Mouse (Mus musculus) cortical plate, adult 2 months (tissue): ENCODE measurements around the gene Rarg. TPM values are rescaled to one million over a fixed set of nuclear protein-coding genes. Genes with fewer than 3 reads are reported as not detected.

Experiments used
- H3K27ac ChIP-seq: fragments of 200-500 bp; 2 replicates; pipeline ENCODE4 v1.5.1; 2012; ENCODE audit warnings: low read length, control low read depth, inconsistent platforms; ENCODE audit not compliant: insufficient read depth
- H3K4me1 ChIP-seq: fragments of 200-500 bp; 2 replicates; pipeline ENCODE4 v1.6.1; 2011; ENCODE audit warnings: low read length; ENCODE audit not compliant: control insufficient read depth, insufficient read depth
- H3K4me3 ChIP-seq: fragments of 200-500 bp; 2 replicates; pipeline ENCODE4 v1.5.1; 2011; ENCODE audit warnings: mild to moderate bottlenecking, low read length, control low read depth; ENCODE audit not compliant: insufficient read depth
- CTCF ChIP-seq: fragments of 200-500 bp; IDR thresholded peaks from 2 replicates; pipeline ENCODE4 v1.5.1; 2011; ENCODE audit warnings: mild to moderate bottlenecking, control low read depth, low read length; ENCODE audit not compliant: insufficient read depth; ENCODE audit errors: extremely low read depth
- POLR2A ChIP-seq: fragments of 200-500 bp; IDR thresholded peaks from 2 replicates; pipeline ENCODE4 v1.6.1; 2011; ENCODE audit warnings: mild to moderate bottlenecking, low read length, control low read depth; ENCODE audit not compliant: insufficient read depth; ENCODE audit errors: extremely low read depth
- polyA plus RNA-seq: library from polyadenylated mRNA; depleted of rRNA; stranded (reverse); fragments of >200 nt; gene quantifications from 2 replicates; pipeline ENCODE4 v1.2.3, GENCODE M21; 2012

Rarg gene
- polyA plus RNA-seq, 1 experiment = 12.3 TPM

DNA sequence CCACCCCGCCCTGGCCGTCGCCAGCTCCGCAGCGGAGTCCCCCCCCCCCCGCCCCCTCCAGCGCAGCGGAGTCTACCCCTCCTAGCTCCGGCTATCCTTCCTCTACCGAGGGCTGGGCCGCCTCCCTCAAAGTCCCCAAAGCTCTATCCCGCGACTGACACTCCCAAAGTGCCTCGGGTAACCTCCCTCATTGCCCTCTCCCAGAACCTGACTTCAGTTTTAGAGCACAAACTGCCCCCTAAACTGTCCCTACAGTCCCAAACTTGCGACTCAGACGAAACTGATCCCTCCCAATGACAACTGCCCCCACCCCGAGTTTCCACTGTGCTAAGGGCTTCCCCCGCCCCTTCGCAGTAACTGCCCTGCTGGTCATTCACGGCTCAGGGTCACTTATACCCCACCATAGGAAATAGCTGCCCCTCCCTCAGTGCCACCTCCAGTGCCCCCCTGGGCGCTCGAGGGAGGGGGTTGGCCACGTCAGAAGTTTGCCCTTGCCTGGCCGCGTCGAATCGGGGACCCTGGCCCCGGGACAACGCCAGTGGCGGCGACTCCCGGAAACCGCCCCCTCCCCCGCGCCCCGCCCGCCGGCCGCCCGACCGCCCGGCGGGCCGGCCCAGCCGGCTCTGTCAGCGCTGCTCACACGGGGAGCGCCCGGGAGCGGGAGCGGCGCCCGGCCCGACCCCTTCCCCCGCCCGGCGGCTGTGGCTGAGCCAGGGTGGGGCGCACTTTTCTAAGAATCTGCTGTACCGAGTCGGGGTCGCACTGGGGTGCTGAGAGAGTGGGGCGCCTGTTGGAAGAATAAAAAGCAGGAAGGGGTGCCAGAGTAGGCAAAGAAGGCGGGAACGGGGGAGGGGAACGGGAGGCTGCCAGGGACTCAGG, 9.8 kb downstream of the Rarg start:
- Histone ChIP-seq H3K27ac (peak overlapping the region; percentile 89), H3K4me1 (no peaks in the 10 kb centered on the region), H3K4me3 (peak overlapping the region; percentile 49)
- TF ChIP-seq POLR2A = no peak
- no peak for TF ChIP-seq CTCF

DNA sequence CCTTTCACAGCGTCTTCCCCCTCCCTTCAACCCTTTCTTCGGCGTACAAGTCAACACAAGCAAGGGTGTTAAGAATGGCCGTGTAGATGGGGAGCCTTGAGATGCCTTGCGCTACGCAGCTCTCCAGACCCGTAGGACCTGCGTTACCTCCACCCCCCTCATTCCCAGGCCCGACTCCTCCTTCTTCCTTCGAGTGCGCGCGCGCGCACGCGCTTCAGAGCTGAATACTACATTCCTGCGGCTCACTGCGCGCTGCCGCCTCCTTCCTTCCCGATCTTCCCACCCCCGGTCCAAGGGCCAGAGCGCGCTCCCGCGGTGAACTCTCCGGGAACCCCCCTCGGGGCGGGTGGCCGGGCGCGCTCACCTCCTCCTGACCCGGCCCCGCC, 10.5 kb downstream of the Rarg start:
- Histone ChIP-seq H3K27ac (peak overlapping the region; percentile 53), H3K4me1 (no peaks in the 10 kb centered on the region), H3K4me3 (peak overlapping the region; percentile 49)
- TF ChIP-seq POLR2A = peak; percentile 89
- no peak for TF ChIP-seq CTCF

DNA sequence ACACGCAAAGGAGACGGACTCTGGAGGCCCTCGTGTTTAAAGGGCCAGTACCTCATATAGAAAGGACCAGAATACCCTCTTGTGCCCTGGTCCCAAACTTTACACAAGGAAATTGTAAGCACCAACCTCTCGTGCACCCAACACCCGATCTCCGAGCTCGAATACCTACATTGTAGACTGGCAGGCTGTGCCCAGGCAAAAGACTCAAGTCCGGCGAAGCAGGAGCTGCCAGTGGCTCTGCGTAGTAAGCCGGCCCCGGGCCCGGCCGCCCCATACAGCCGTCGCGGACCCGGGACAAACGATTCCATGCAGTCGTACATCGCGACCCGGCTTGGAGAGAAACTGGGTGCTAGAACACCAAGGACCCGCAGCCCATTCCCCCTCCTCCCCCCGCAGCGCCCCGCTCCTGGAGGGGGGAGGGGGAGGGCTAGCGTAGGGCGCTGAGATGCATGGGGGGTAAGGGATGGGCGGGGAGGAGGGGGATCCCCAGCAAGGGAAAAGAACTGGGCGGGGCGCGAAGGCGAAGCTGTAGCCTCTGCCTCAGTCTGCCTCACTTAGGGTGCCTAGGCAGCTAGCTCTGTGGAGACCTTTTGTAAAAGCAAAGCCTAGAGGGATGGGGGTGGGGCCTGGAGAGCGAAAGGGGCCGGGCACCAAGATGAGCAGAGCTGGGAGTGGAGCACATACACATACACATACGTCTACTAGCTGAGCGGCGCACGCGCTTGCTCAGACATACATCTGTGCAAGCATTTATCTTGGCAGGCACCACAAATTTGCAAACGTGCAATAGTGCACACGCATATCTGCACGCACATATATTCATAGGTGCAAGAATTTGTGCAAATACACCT, 11.2 kb downstream of the Rarg start:
- peak overlapping the region; percentile 53 for H3K27ac ChIP-seq
- H3K4me3 ChIP-seq = peak overlapping the region; percentile 49
- H3K4me1 ChIP-seq = no peaks in the 10 kb centered on the region
- TF ChIP-seq POLR2A = peak; percentile 66; the same call in 1 of the 2 replicates
- TF ChIP-seq CTCF = no peak

DNA sequence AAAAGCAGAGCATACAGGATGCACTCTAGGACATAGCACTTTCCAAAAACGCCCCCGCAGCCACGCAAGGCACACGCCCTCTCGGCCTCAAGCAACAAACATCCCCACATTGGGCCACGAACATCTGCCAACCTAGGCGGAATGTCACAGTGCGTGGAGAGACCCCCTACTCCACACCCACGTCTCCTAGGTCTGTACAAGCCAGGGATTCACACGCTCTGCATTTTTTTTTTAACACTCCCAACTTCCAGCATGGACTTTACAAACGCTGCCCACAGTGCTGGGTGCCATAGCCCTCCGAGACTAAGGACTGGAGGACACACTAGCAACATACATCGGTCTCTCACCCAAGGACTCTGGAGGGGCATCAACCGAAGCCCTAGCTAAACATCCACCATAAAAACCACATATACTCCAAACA, 11.8 kb downstream of the Rarg start:
- TF ChIP-seq CTCF (no peak), POLR2A (no peak)
- no peaks in the 10 kb centered on the region for H3K4me1 ChIP-seq
- H3K27ac ChIP-seq = peak overlapping the region; percentile 14; the same call in 1 of the 2 replicates
- H3K4me3 ChIP-seq = peak overlapping the region; percentile 49

DNA sequence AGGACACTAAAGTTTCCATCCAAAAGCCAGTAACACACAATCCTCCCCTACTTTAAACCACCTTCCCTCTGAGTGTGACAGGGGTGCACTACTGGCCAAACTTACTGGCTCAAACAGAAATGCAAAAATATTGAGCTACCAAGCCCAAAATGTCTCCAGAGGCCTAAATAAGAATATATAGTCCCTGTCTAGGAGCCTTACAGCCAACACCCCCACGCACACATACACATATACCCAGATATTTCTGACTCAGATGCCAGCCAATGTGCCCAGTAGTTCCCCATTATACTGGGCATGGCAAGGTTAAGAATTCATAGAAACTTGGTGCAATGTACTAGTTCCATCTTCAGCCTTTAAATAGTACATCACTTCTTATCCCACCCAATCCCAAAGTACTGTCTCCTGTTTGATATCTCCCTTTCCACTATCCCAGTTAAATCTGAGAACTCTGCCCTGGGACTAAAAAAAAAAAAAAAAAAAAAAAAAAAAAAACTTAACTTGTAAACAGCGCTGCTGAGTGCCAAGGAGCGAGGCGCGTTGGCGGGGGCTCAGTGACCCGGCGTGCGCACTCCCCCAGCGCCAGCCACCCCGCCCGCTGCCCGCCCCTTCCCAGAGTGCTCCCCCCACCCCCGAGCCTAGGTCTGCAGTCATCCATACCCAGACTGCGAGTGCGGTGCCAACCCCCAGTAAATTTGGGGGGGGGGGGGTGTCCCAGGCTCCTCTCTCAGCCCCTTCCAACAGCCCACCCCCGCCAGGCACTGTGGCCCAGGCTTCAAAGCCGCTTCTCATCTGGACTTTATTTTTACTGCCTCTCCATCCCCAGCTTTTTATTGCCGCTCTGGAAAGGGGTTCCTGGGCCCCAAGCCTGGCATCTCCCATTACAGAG, 12.8 kb downstream of the Rarg start:
- TF ChIP-seq CTCF (no peak), POLR2A (no peak)
- no peaks in the 10 kb centered on the region for H3K4me1 ChIP-seq
- peak overlapping the region; percentile 49; the same call in 1 of the 2 replicates for H3K4me3 ChIP-seq
- H3K27ac ChIP-seq = 0 out of 2 replicates have a peak overlapping the region, but pooled peaks have one; percentile 49

DNA sequence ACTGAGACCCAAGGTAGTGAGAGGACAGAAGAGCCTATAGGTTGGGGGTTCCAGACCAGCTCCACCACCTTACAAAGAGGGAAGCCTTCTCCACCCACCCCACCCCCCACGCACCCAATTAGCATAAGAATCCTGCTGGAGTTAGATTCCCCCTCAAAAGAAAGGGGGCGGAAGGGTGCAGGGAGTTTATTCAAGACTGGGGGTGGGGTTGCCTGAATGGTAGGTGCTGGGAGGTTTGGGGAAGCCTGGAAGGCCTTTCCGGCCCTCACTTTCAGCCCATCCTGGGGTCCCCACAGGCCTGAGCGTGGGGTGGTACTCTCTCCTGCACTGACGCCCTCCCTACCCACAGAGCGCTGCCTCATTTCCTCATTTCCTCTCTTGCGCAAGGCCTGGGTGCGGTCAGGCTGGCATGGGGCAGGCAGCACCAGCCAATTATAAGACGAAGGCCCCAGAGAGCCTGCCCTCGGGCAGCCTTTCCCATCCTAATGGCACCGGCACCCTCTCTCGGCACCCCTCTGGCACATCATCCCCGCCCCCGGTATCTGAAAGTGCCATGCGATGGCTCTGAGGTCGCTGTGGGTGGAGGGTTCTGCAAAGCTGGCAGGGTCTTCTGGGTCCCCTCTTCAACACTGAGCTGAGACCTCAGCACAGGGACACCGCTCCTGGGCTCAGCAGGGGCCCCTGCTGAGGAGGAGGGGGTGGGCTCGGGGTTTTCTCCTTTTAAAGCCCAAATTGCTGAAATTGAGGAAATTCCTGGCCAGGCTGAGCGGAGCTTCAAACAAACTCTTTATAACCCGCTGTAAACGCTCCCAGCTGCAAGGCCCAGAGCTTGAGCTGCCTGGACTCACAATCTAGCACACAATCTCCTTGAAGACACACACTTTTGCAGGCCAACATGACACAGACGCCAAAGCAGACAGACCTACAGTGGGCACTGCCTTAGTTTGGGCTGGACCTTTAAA, 13.8 kb downstream of the Rarg start:
- TF ChIP-seq CTCF (no peak), POLR2A (no peak)
- no peaks in the 10 kb centered on the region for H3K4me1 ChIP-seq
- H3K4me3 ChIP-seq = no peak overlapping the region
- H3K27ac ChIP-seq = peak overlapping the region; percentile 57

DNA sequence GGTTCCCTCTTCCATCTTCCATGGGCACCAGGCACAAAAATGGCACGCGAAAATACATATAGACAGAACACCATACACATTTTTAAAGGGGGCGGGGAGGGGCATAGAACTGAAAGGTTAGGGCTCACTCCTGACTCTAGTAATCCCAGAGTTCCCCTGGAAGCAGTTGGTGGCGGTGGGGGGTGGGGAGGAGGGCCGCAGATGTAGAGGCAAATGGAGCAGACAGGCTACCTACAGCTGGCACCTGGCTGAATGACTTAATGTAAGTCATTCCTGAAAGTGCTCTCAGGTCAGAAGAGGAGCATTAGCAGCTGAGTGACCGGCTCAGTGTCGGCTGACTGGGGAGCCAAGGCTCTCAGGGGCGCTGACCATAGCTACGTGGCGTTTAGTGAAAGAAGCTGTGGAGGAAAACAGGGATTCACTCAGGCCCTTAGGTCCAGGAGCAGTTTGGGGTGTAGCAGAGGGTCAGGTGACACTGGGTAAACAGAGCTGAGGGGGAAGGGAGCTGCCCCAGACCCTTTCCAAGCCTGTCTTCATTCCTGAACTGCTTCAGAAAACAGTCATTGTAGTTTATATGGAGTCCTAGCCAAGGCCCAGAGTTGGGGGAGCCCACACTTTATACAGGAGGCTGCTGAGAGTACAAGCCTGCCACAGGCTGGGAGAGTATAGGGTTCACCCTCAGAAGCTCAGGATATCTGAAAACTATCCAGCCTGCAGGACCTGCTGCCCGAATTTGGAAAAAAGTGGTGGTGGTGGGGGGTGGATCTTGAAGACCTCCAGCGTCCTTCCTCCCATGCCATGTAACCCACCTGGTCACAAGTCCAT, 14.7 kb downstream of the Rarg start:
- no peak overlapping the region for H3K4me3 ChIP-seq
- no peaks in the 10 kb centered on the region for H3K4me1 ChIP-seq
- no peak for TF ChIP-seq POLR2A
- no peak for TF ChIP-seq CTCF
- H3K27ac ChIP-seq = no peak overlapping the region

DNA sequence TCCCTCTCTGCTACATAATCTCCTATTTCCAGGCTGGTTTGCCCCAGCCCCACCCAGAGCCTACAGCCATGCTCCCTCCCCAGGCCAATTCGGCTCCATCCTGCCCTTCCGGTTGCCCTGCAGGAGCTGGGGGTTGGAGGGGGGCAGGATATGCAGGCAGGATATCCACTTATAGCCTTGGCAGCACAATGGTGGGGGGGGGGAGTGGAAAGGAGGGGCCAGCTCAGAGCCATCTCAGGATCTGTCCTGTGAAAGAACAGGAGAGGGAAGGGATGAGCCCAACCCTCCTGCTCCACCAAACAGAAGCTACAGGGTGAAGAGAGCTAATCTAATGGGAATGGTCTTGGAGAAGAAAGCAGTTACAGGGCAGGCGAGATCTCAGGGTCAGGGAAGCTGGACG, 16.7 kb downstream of the Rarg start:
- peak overlapping the region; percentile 38; the same call in 1 of the 2 replicates for H3K27ac ChIP-seq

More for the DNA sequence above, 16.7 kb downstream of the Rarg start:
- no peaks in the 10 kb centered on the region for H3K4me1 ChIP-seq
- TF ChIP-seq POLR2A = no peak
- no peak for TF ChIP-seq CTCF
- no peak overlapping the region for H3K4me3 ChIP-seq
